Mouse (Mus musculus): ENCODE data around the gene Tas2r119. TPM values are rescaled to one million over a fixed set of nuclear protein-coding genes. Genes with fewer than 3 reads are reported as not detected.

Tas2r119 gene
- polyA plus RNA-seq, 1 experiment from 2014 or later, result not detected

GRCm38 (mm10) chr15:32225394-32225793 lies 48.3 kb downstream of the Tas2r119 start:
- DNase-seq (ENCODE audit: low spot score), result no peak

- DNase-seq (ENCODE audit: low spot score), result no peak
Measured at GRCm38 (mm10) chr15:32226381-32226780, 49.3 kb downstream of the Tas2r119 start.

GRCm38 (mm10) chr15:32226888-32227395 lies 49.9 kb downstream of the Tas2r119 start:
- no peak for DNase-seq (ENCODE audit: low spot score)

Other genes with a start within 250 kb of the Tas2r119 start
- gene Sema5a, start 67.5 kb downstream of the Tas2r119 start, polyA plus RNA-seq (2015; fragmentation: Nextera tagmentation; extraction: Ambion mirVana), result 0.57 and 0.65 TPM in 2 replicates